Mouse (Mus musculus) G1E (cell line): ENCODE measurements at regions not wholly inside any gene's neighbourhood (a gene's known extent, or its start where the extent isn't known, plus 50 kb on each side); places are given as distances from the start of the nearest gene placed in this dataset.

Experiments used
- ATAC-seq: 2 replicates; pipeline ENCODE4 v1.8.0; 2016; ENCODE audit warnings: mild to moderate bottlenecking; ENCODE audit not compliant: insufficient number of reproducible peaks, poor library complexity, low FRiP score, severe bottlenecking; ENCODE audit errors: extremely low read depth
- DNase-seq: peaks from one replicate; pipeline ENCODE4 v3.0.0; 2012; ENCODE audit warnings: low spot score
- H3K27me3 ChIP-seq: 2 replicates; pipeline ENCODE4 v1.6.1; 2012; ENCODE audit warnings: mild to moderate bottlenecking, low read length, inconsistent platforms; ENCODE audit not compliant: insufficient read depth
- H3K36me3 ChIP-seq: replicated peaks from 2 replicates; pipeline ENCODE3; 2012; ENCODE audit warnings: mild to moderate bottlenecking, inconsistent platforms
- H3K4me1 ChIP-seq: 2 replicates; pipeline ENCODE4 v1.6.1; 2012; ENCODE audit warnings: low read depth, low read length, inconsistent platforms, mixed read lengths; ENCODE audit not compliant: insufficient read depth
- H3K4me3 ChIP-seq: 2 replicates; pipeline ENCODE4 v1.5.1; 2012; ENCODE audit warnings: low read depth, mild to moderate bottlenecking, inconsistent platforms, low read length, moderate library complexity, mixed read lengths
- H3K9me3 ChIP-seq: replicated peaks from 2 replicates; pipeline ENCODE4 v1.6.1; 2012; ENCODE audit warnings: inconsistent platforms
- CTCF ChIP-seq: IDR thresholded peaks from 2 replicates; pipeline ENCODE4 v1.5.1; 2012; ENCODE audit warnings: low read depth, low read length, inconsistent platforms, mixed read lengths
- GATA1 ChIP-seq: IDR thresholded peaks from 2 replicates; pipeline ENCODE4 v1.6.1; 2012; ENCODE audit warnings: borderline replicate concordance, low read length, inconsistent platforms, mixed read lengths
- GATA2 ChIP-seq: IDR thresholded peaks from 2 replicates; pipeline ENCODE4 v1.6.1; 2012; ENCODE audit warnings: low read depth, low read length, inconsistent platforms, borderline replicate concordance
- POLR2AphosphoS5 ChIP-seq: IDR thresholded peaks from 2 replicates; pipeline ENCODE4 v1.6.1; 2012; ENCODE audit warnings: low read depth, low read length, inconsistent platforms; ENCODE audit not compliant: insufficient replicate concordance
- TAL1 ChIP-seq: conservative IDR thresholded peaks from 2 replicates; pipeline ENCODE4 v1.6.1; 2012; ENCODE audit warnings: low read depth, low read length, inconsistent platforms, mixed read lengths

- H3K27me3 ChIP-seq, result no peaks in the 10 kb centered on the region
- DNase-seq (no peak), ATAC-seq (no peak)
- TF ChIP-seq GATA1 (no peak), GATA2 (no peak), TAL1 (no peak), CTCF (no peak), POLR2AphosphoS5 (no peak)
- no peaks in the 10 kb centered on the region for H3K4me1 ChIP-seq
- peaks cover 87% of the 10 kb centered on the region for H3K9me3 ChIP-seq
- H3K36me3 ChIP-seq, result no peaks in the 10 kb centered on the region
- H3K4me3 ChIP-seq, result no peak overlapping the region
Observed at GRCm38 (mm10) chr14:25311475-25311874, 147.5 kb upstream of the Zmiz1 start.

- TF ChIP-seq CTCF (no peak), GATA1 (no peak), POLR2AphosphoS5 (no peak), GATA2 (no peak), TAL1 (no peak)
- no peaks in the 10 kb centered on the region for H3K36me3 ChIP-seq
- no peak for ATAC-seq
- no peak for DNase-seq
- H3K4me3 ChIP-seq, result no peak overlapping the region
- H3K27me3 ChIP-seq, result no peaks in the 10 kb centered on the region
- H3K4me1 ChIP-seq, result no peaks in the 10 kb centered on the region
- H3K9me3 ChIP-seq, result peaks cover 87% of the 10 kb centered on the region
Observed at GRCm38 (mm10) chr14:25312135-25312534, 146.8 kb upstream of the Zmiz1 start.

GRCm38 (mm10) chr14:25312814-25313426 lies 146.1 kb upstream of the Zmiz1 start:
- Histone ChIP-seq H3K27me3 (no peaks in the 10 kb centered on the region), H3K4me1 (no peaks in the 10 kb centered on the region)
- ATAC-seq, result no peak

GRCm38 (mm10) chr14:25313693-25314240 lies 145.2 kb upstream of the Zmiz1 start:
- no peak for DNase-seq
- Histone ChIP-seq H3K4me3 (no peak overlapping the region), H3K36me3 (no peaks in the 10 kb centered on the region), H3K9me3 (peaks cover 86% of the 10 kb centered on the region), H3K4me1 (no peaks in the 10 kb centered on the region), H3K27me3 (no peaks in the 10 kb centered on the region)
- TF ChIP-seq GATA2, result no peak
- no peak for TF ChIP-seq CTCF
- no peak for TF ChIP-seq GATA1
- TF ChIP-seq TAL1, result no peak
- no peak for TF ChIP-seq POLR2AphosphoS5
- no peak for ATAC-seq

More at GRCm38 (mm10) chr14:25312814-25313426, 146.1 kb upstream of the Zmiz1 start:
- H3K36me3 ChIP-seq, result no peaks in the 10 kb centered on the region
- TF ChIP-seq POLR2AphosphoS5, result no peak
- TF ChIP-seq GATA2, result no peak
- no peak for TF ChIP-seq GATA1
- no peak for DNase-seq
- H3K4me3 ChIP-seq, result no peak overlapping the region
- peaks cover 86% of the 10 kb centered on the region for H3K9me3 ChIP-seq

GRCm38 (mm10) chr14:25316491-25316890 lies 142.5 kb upstream of the Zmiz1 start:
- H3K4me3 ChIP-seq, result no peak overlapping the region
- H3K36me3 ChIP-seq, result no peaks in the 10 kb centered on the region
- no peaks in the 10 kb centered on the region for H3K27me3 ChIP-seq
- H3K4me1 ChIP-seq, result no peaks in the 10 kb centered on the region
- TF ChIP-seq TAL1, result no peak
- no peak for TF ChIP-seq POLR2AphosphoS5
- no peak for TF ChIP-seq CTCF
- TF ChIP-seq GATA2, result no peak
- TF ChIP-seq GATA1, result no peak
- peaks cover 86% of the 10 kb centered on the region for H3K9me3 ChIP-seq
- DNase-seq (no peak), ATAC-seq (no peak)

GRCm38 (mm10) chr14:25317680-25318471 lies 141.1 kb upstream of the Zmiz1 start:
- ATAC-seq (no peak), DNase-seq (no peak)
- peaks cover 80% of the 10 kb centered on the region for H3K9me3 ChIP-seq
- H3K36me3 ChIP-seq, result no peaks in the 10 kb centered on the region
- no peak overlapping the region; the same call in 1 of the 2 replicates for H3K4me3 ChIP-seq
- TF ChIP-seq GATA2, result no peak
- no peak for TF ChIP-seq CTCF
- no peak for TF ChIP-seq TAL1
- TF ChIP-seq GATA1, result no peak
- no peak for TF ChIP-seq POLR2AphosphoS5
- H3K27me3 ChIP-seq, result no peaks in the 10 kb centered on the region
- H3K4me1 ChIP-seq, result no peaks in the 10 kb centered on the region
